Mouse (Mus musculus) cerebellum, adult 2 months (tissue): Measurements from ENCODE around the gene Hsd11b1.
"Not testable (repeated sequence)": the region's sequence is repeated elsewhere in the genome, so short reads cannot be mapped to it uniquely, and the experiment has no call there.

ENCODE experiments used
- CTCF ChIP-seq: fragments of 200-500 bp; IDR thresholded peaks from 2 replicates; pipeline ENCODE4 v1.5.1; 2011; ENCODE audit warnings: low read depth, mild to moderate bottlenecking, control low read depth, low read length, moderate library complexity, borderline replicate concordance; ENCODE audit not compliant: insufficient read depth
- POLR2A ChIP-seq: fragments of 200-500 bp; IDR thresholded peaks from 2 replicates; pipeline ENCODE4 v1.6.1; 2011; ENCODE audit warnings: low read length, control low read depth, borderline replicate concordance; ENCODE audit not compliant: insufficient read depth

DNA sequence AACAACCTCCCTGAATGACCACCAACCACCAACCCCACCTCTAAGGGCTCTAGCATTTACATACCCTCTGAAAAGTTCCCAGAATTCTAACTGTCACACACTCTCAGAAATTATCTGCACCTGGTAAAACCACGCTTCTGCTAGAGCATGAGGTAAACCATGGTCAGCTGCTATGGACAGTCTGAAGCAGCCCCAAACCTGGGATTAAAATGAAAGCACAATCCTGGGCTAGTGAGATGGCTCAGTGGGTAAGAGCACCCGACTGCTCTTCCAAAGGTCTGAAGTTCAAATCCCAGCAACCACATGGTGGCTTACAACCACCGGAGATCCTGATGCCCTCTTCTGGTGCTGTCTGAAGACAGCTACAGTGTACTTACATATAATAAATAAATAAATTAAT, 10.0 kb downstream of the Hsd11b1 start:
- not testable (repeated sequence) for TF ChIP-seq CTCF, POLR2A
